31 mouse cellular contexts compared by ENCODE assay signal in the genomic region with DNA sequence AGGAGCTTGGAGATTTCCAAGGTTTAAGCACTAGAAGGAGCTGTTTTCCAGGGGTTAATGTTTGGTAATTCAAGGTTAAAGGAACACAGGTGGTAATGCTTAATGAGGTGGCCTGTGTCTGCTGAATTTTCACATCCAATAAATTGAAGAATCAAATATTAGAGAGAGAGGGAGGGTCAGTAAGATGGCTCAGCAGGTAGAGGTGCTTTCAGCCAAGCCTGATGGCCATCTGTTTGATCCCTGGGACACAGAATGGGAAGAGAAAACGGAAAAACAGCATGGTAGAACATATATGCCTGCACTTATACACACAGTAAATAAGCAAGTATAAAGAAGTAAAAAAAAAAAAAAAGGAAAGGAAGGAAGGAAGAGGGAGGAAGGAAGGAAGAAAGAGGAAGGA.
DNase-seq lines count a peak whose midpoint lies in the region; ATAC-seq lines count a peak whose summit lies in the region.
"Had no signal": no experiment of that assay in that cellular context is flagged by ENCODE, and none has a peak within 500 bp of the region (broad histone marks: within the 10 kb centered on the region; RNA-seq: fewer than 3 reads in every experiment).

No protein-coding gene starts in this region.

- H3K4me3 ChIP-seq in hindbrain, embryonic 15.5 days, result no peak overlapping the region
- H3K4me3 ChIP-seq in hindbrain, embryonic 13.5 days, result no peak overlapping the region
- no peak overlapping the region for H3K4me3 ChIP-seq in midbrain, embryonic 16.5 days (ENCODE audit: low read depth, low read length)
- H3K4me3 ChIP-seq in midbrain, embryonic 14.5 days (replicated peaks; ENCODE audit: low read depth, low read length), result no peak overlapping the region
- H3K4me3 ChIP-seq in neural tube, embryonic 15.5 days (replicated peaks), result no peak overlapping the region
- H3K4me3 ChIP-seq: embryonic facial prominence, embryonic 12.5 days; embryonic facial prominence, embryonic 15.5 days; gastrocnemius, adult 2 months; heart, adult 2 months; heart, embryonic 10.5 days; heart, embryonic 13.5 days had no signal

- no peak for ATAC-seq in hindbrain, embryonic 15.5 days (ENCODE audit: low FRiP score, low read depth)
- ATAC-seq in hindbrain, embryonic 13.5 days (ENCODE audit: low FRiP score), result no peak
- no peak for ATAC-seq in midbrain, embryonic 16.5 days
- ATAC-seq in midbrain, embryonic 14.5 days (ENCODE audit: low FRiP score, low TSS enrichment), result no peak
- no peak for ATAC-seq in neural tube, embryonic 15.5 days (ENCODE audit: low FRiP score)
- ATAC-seq: forebrain, embryonic 14.5 days; hindbrain, embryonic 16.5 days; intestine, embryonic 16.5 days; Patski had no signal

- H3K9me3 ChIP-seq in hindbrain, embryonic 15.5 days, result no peaks in the 10 kb centered on the region
- H3K9me3 ChIP-seq in hindbrain, embryonic 13.5 days, result no peaks in the 10 kb centered on the region
- no peaks in the 10 kb centered on the region for H3K9me3 ChIP-seq in midbrain, embryonic 16.5 days (replicated peaks; ENCODE audit: control insufficient read depth, low read length, poor library complexity, severe bottlenecking)
- H3K9me3 ChIP-seq in midbrain, embryonic 14.5 days (ENCODE audit: control insufficient read depth, low read length), result no peaks in the 10 kb centered on the region
- no peaks in the 10 kb centered on the region for H3K9me3 ChIP-seq in neural tube, embryonic 15.5 days (replicated peaks)
- H3K9me3 ChIP-seq: embryonic facial prominence, embryonic 12.5 days; embryonic facial prominence, embryonic 15.5 days; heart, embryonic 10.5 days; heart, embryonic 13.5 days had no signal

- WGBS in hindbrain, embryonic 15.5 days, result 64% methylated on average over 1 of the region's 1 CpGs
- WGBS in hindbrain, embryonic 13.5 days, result 83% methylated on average over 1 of the region's 1 CpGs
- WGBS in midbrain, embryonic 16.5 days, result 54% methylated on average over 1 of the region's 1 CpGs
- 84% methylated on average over 1 of the region's 1 CpGs for WGBS in midbrain, embryonic 14.5 days
- WGBS in neural tube, embryonic 15.5 days, result 74% methylated on average over 1 of the region's 1 CpGs

- no peaks in the 10 kb centered on the region for H3K36me3 ChIP-seq in hindbrain, embryonic 15.5 days
- no peaks in the 10 kb centered on the region for H3K36me3 ChIP-seq in hindbrain, embryonic 13.5 days
- H3K36me3 ChIP-seq in midbrain, embryonic 16.5 days (ENCODE audit: control insufficient read depth, insufficient read depth, low read length), result no peaks in the 10 kb centered on the region
- H3K36me3 ChIP-seq in midbrain, embryonic 14.5 days (ENCODE audit: control insufficient read depth, insufficient read depth, low read length), result no peaks in the 10 kb centered on the region
- no peaks in the 10 kb centered on the region for H3K36me3 ChIP-seq in neural tube, embryonic 15.5 days
- H3K36me3 ChIP-seq: embryonic facial prominence, embryonic 12.5 days; embryonic facial prominence, embryonic 15.5 days; G1E; heart, embryonic 10.5 days; heart, embryonic 13.5 days had no signal

- peak overlapping the region; percentile 13; the same call in 1 of the 2 replicates for H3K27ac ChIP-seq in hindbrain, embryonic 15.5 days (replicated peaks)
- no peak overlapping the region for H3K27ac ChIP-seq in hindbrain, embryonic 13.5 days
- H3K27ac ChIP-seq in midbrain, embryonic 16.5 days (ENCODE audit: low read length), result peak overlapping the region; percentile 31
- no peak overlapping the region for H3K27ac ChIP-seq in midbrain, embryonic 14.5 days (replicated peaks; ENCODE audit: low read depth, low read length)
- 0 out of 2 replicates have a peak overlapping the region, but pooled peaks have one; percentile 25 for H3K27ac ChIP-seq in neural tube, embryonic 15.5 days (replicated peaks)
- H3K27ac ChIP-seq: embryonic facial prominence, embryonic 12.5 days; embryonic facial prominence, embryonic 15.5 days; gastrocnemius, adult 2 months; heart, adult 2 months; heart, embryonic 10.5 days; heart, embryonic 13.5 days had no signal

- peaks cover 28% of the 10 kb centered on the region for H3K4me1 ChIP-seq in hindbrain, embryonic 15.5 days (replicated peaks)
- H3K4me1 ChIP-seq in hindbrain, embryonic 13.5 days (replicated peaks), result peaks cover 21% of the 10 kb centered on the region
- peaks cover 14% of the 10 kb centered on the region for H3K4me1 ChIP-seq in midbrain, embryonic 16.5 days (ENCODE audit: control insufficient read depth, insufficient read depth, low read length)
- 0 out of 2 replicates have a peak, but pooled peaks cover 4% of the 10 kb centered on the region for H3K4me1 ChIP-seq in midbrain, embryonic 14.5 days (ENCODE audit: control insufficient read depth, insufficient read depth, low read length)
- H3K4me1 ChIP-seq in neural tube, embryonic 15.5 days, result peaks cover 23% of the 10 kb centered on the region
- H3K4me1 ChIP-seq: embryonic facial prominence, embryonic 12.5 days; embryonic facial prominence, embryonic 15.5 days; heart, embryonic 10.5 days had no signal

- peak; percentile 58 for DNase-seq in cerebellum, adult 9-10 months
- no peak for DNase-seq in cerebellum, postnatal 4 days (ENCODE audit: low spot score in 2 of 2)
- DNase-seq in midbrain, embryonic 14.5 days, result no peak
- no peak for DNase-seq in urinary bladder, postnatal 14 days (ENCODE audit: low spot score)
- DNase-seq: adrenal gland, postnatal 10 days; adrenal gland, postnatal 36 days; B cell, adult 2 months; cerebellum, adult 11-12 months; cerebellum, adult 9-11 months; cerebellum, postnatal 25 days; embryo, embryonic 11 days; forebrain, postnatal 0 days; gastrocnemius, adult 2 months; gastrocnemius, postnatal 14 days; heart, adult 2 months; heart, postnatal 14 days; heart, postnatal 4 days had no signal

- no peaks in the 10 kb centered on the region for H3K27me3 ChIP-seq in hindbrain, embryonic 15.5 days
- no peaks in the 10 kb centered on the region for H3K27me3 ChIP-seq in hindbrain, embryonic 13.5 days
- H3K27me3 ChIP-seq in midbrain, embryonic 16.5 days (ENCODE audit: control insufficient read depth, insufficient read depth, low read depth, low read length), result no peaks in the 10 kb centered on the region
- H3K27me3 ChIP-seq in midbrain, embryonic 14.5 days (ENCODE audit: control insufficient read depth, insufficient read depth, low read length), result no peaks in the 10 kb centered on the region
- no peaks in the 10 kb centered on the region for H3K27me3 ChIP-seq in neural tube, embryonic 15.5 days (replicated peaks)
- H3K27me3 ChIP-seq: CH12.LX; embryonic facial prominence, embryonic 12.5 days; embryonic facial prominence, embryonic 15.5 days; heart, embryonic 13.5 days had no signal

- H3K4me2 ChIP-seq in hindbrain, embryonic 15.5 days, result no peak overlapping the region
- H3K4me2 ChIP-seq in hindbrain, embryonic 13.5 days, result no peak overlapping the region
- H3K4me2 ChIP-seq in midbrain, embryonic 16.5 days (ENCODE audit: low read length), result no peak overlapping the region
- no peak overlapping the region for H3K4me2 ChIP-seq in midbrain, embryonic 14.5 days (ENCODE audit: low read length)
- no peak overlapping the region for H3K4me2 ChIP-seq in neural tube, embryonic 15.5 days
- H3K4me2 ChIP-seq: embryonic facial prominence, embryonic 12.5 days; embryonic facial prominence, embryonic 15.5 days; heart, embryonic 13.5 days had no signal

- H3K9ac ChIP-seq in hindbrain, embryonic 15.5 days, result no peak overlapping the region
- no peak overlapping the region for H3K9ac ChIP-seq in hindbrain, embryonic 13.5 days
- no peak overlapping the region for H3K9ac ChIP-seq in midbrain, embryonic 16.5 days (ENCODE audit: low read depth, low read length)
- H3K9ac ChIP-seq in midbrain, embryonic 14.5 days (replicated peaks; ENCODE audit: low read length), result no peak overlapping the region
- no peak overlapping the region for H3K9ac ChIP-seq in neural tube, embryonic 15.5 days (replicated peaks)
- H3K9ac ChIP-seq: embryonic facial prominence, embryonic 12.5 days; embryonic facial prominence, embryonic 15.5 days; forebrain, postnatal 0 days; heart, embryonic 13.5 days had no signal

Comparison
In these comparisons a context has a peak if more than half of its experiments do, and no peak if none do; other contexts are left out.
1. H3K27ac ChIP-seq: peak in hindbrain, embryonic 15.5 days (single experiment), midbrain, embryonic 16.5 days (single experiment) and neural tube, embryonic 15.5 days (single experiment); none in hindbrain, embryonic 13.5 days (single experiment) and midbrain, embryonic 14.5 days (single experiment).